Mouse (Mus musculus) hindbrain, embryonic 12.5 days (tissue): ENCODE results near the gene Flot2. TPM values are rescaled to one million over a fixed set of nuclear protein-coding genes. Genes with fewer than 3 reads are reported as not detected.
A peak's percentile ranks its signal among the peaks of the same experiment; 100 is the strongest.

Experiments used
- ATAC-seq: fragments of 200-750 bp; cut with Nextera tagmentation; 2 replicates; pipeline ENCODE4 v1.8.0; 2017; ENCODE audit warnings: moderate TSS enrichment; ENCODE audit not compliant: low FRiP score
- H3K27ac ChIP-seq: fragments of 300-500 bp; sonication (generic); 2 replicates; pipeline ENCODE4 v1.5.1; 2016; ENCODE audit warnings: mild to moderate bottlenecking
- H3K27me3 ChIP-seq: fragments of 300-500 bp; sonication (generic); 2 replicates; pipeline ENCODE4 v1.6.1; 2016; ENCODE audit warnings: mild to moderate bottlenecking
- H3K36me3 ChIP-seq: fragments of 300-500 bp; sonication (generic); 2 replicates; pipeline ENCODE4 v1.6.1; 2016; ENCODE audit warnings: mild to moderate bottlenecking
- H3K4me1 ChIP-seq: fragments of 300-500 bp; sonication (generic); 2 replicates; pipeline ENCODE4 v1.6.1; 2016
- H3K4me2 ChIP-seq: fragments of 300-500 bp; sonication (generic); replicated peaks from 2 replicates; pipeline ENCODE4 v1.6.1; 2016; ENCODE audit warnings: mild to moderate bottlenecking
- H3K4me3 ChIP-seq: fragments of 300-500 bp; sonication (generic); 2 replicates; pipeline ENCODE4 v1.5.1; 2016; ENCODE audit warnings: mild to moderate bottlenecking
- H3K9ac ChIP-seq: fragments of 300-500 bp; sonication (generic); 2 replicates; pipeline ENCODE4 v1.6.1; 2016; ENCODE audit warnings: mild to moderate bottlenecking, moderate library complexity
- H3K9me3 ChIP-seq: fragments of 300-500 bp; sonication (generic); replicated peaks from 2 replicates; pipeline ENCODE4 v1.6.1; 2016; ENCODE audit warnings: mild to moderate bottlenecking
- WGBS: fragments of 180-500 bp; shearing (Covaris S2); methylation state at CpG from one replicate; pipeline ENCODE4 v1.1.7; 2016; 5-methylcytosine and 5-hydroxymethylcytosine counted together
- polyA plus RNA-seq: library from polyadenylated mRNA; unstranded; fragments of >200 nt; fragmentation: Nextera tagmentation; extraction: Ambion mirVana; gene quantifications from 2 replicates; pipeline ENCODE4 v1.2.1, GENCODE M21; 2016

Flot2 gene
- polyA plus RNA-seq, result 65.2 and 73.2 TPM in 2 replicates

- H3K9ac ChIP-seq, result peak within 1 kb of the TSS; percentile 91
- peaks cover 18% of the 10 kb centered on the region for H3K36me3 ChIP-seq
- WGBS, result 2% methylated on average over 49 of the region's 55 CpGs
- peak within 1 kb of the TSS; percentile 85 for H3K4me3 ChIP-seq
- ATAC-seq, result peak; percentile 88
- peak within 1 kb of the TSS; percentile 79 for H3K4me2 ChIP-seq
- H3K27me3 ChIP-seq, result no peaks in the 10 kb centered on the region
- no peaks in the 10 kb centered on the region for H3K9me3 ChIP-seq
- peak within 1 kb of the TSS; percentile 75 for H3K27ac ChIP-seq
- peaks cover 23% of the 10 kb centered on the region for H3K4me1 ChIP-seq
Observed at GRCm38 (mm10) chr11:78037831-78038752, at the start of gene Flot2. Gene Flot2, plus strand, starts transcription at chr11:78037931.

- H3K9ac ChIP-seq, result no peak overlapping the region
- ATAC-seq, result no peak
- H3K4me2 ChIP-seq, result no peak overlapping the region
- peaks cover 16% of the 10 kb centered on the region for H3K4me1 ChIP-seq
- H3K4me3 ChIP-seq, result no peak overlapping the region
- peaks cover 27% of the 10 kb centered on the region for H3K36me3 ChIP-seq
- WGBS, result 92% methylated on average over 13 of the region's 13 CpGs
- no peaks in the 10 kb centered on the region for H3K27me3 ChIP-seq
- H3K9me3 ChIP-seq, result no peaks in the 10 kb centered on the region
- no peak overlapping the region for H3K27ac ChIP-seq
Observed at GRCm38 (mm10) chr11:77989071-77989690, 48.5 kb upstream of the Flot2 start.

GRCm38 (mm10) chr11:77995556-77995955 is 42.2 kb upstream of the Flot2 start:
- Histone ChIP-seq H3K4me1 (no peaks in the 10 kb centered on the region), H3K27me3 (no peaks in the 10 kb centered on the region), H3K9ac (no peak overlapping the region), H3K9me3 (no peaks in the 10 kb centered on the region), H3K27ac (no peak overlapping the region), H3K4me2 (no peak overlapping the region), H3K36me3 (peaks cover 12% of the 10 kb centered on the region), H3K4me3 (no peak overlapping the region)
- no peak for ATAC-seq
- WGBS, result 93% methylated on average over 1 of the region's 1 CpGs

- 96% methylated on average over 5 of the region's 5 CpGs for WGBS
- H3K4me2 ChIP-seq, result no peak overlapping the region
- no peak overlapping the region for H3K4me3 ChIP-seq
- H3K9ac ChIP-seq, result no peak overlapping the region
- no peaks in the 10 kb centered on the region for H3K9me3 ChIP-seq
- H3K36me3 ChIP-seq, result peaks cover 56% of the 10 kb centered on the region
- H3K27me3 ChIP-seq, result no peaks in the 10 kb centered on the region
- H3K27ac ChIP-seq, result no peak overlapping the region
- H3K4me1 ChIP-seq, result peaks cover 4% of the 10 kb centered on the region; the same call in 1 of the 2 replicates
- ATAC-seq, result no peak
Observed at GRCm38 (mm10) chr11:78006446-78006845, 31.3 kb upstream of the Flot2 start.

GRCm38 (mm10) chr11:78019676-78020075 is 18.1 kb upstream of the Flot2 start:
- Histone ChIP-seq H3K27me3 (no peaks in the 10 kb centered on the region), H3K27ac (no peak overlapping the region), H3K4me2 (no peak overlapping the region), H3K36me3 (peaks cover 87% of the 10 kb centered on the region), H3K4me3 (no peak overlapping the region), H3K4me1 (no peaks in the 10 kb centered on the region), H3K9me3 (no peaks in the 10 kb centered on the region), H3K9ac (no peak overlapping the region)
- no peak for ATAC-seq
- 21% methylated on average over 4 of the region's 4 CpGs for WGBS

GRCm38 (mm10) chr11:78023607-78024006 is 14.1 kb upstream of the Flot2 start:
- Histone ChIP-seq H3K36me3 (peaks cover 85% of the 10 kb centered on the region), H3K9ac (no peak overlapping the region), H3K9me3 (no peaks in the 10 kb centered on the region), H3K4me3 (no peak overlapping the region), H3K27ac (no peak overlapping the region), H3K27me3 (no peaks in the 10 kb centered on the region), H3K4me2 (no peak overlapping the region), H3K4me1 (no peaks in the 10 kb centered on the region)
- 87% methylated on average over 8 of the region's 8 CpGs for WGBS
- ATAC-seq, result no peak

- no peak overlapping the region for H3K4me3 ChIP-seq
- peaks cover 56% of the 10 kb centered on the region for H3K36me3 ChIP-seq
- H3K9me3 ChIP-seq, result no peaks in the 10 kb centered on the region
- no peak for ATAC-seq
- H3K4me1 ChIP-seq, result peaks cover 17% of the 10 kb centered on the region
- WGBS, result 88% methylated on average over 8 of the region's 8 CpGs
- H3K4me2 ChIP-seq, result no peak overlapping the region
- no peak overlapping the region for H3K9ac ChIP-seq
- no peaks in the 10 kb centered on the region for H3K27me3 ChIP-seq
- no peak overlapping the region for H3K27ac ChIP-seq
Observed at GRCm38 (mm10) chr11:78029240-78029639, 8.5 kb upstream of the Flot2 start.

- H3K4me2 ChIP-seq, result no peak overlapping the region
- no peak for ATAC-seq
- no peaks in the 10 kb centered on the region for H3K27me3 ChIP-seq
- H3K4me1 ChIP-seq, result peaks cover 17% of the 10 kb centered on the region
- H3K4me3 ChIP-seq, result no peak overlapping the region
- no peaks in the 10 kb centered on the region for H3K9me3 ChIP-seq
- no peak overlapping the region for H3K27ac ChIP-seq
- H3K36me3 ChIP-seq, result peaks cover 48% of the 10 kb centered on the region
- WGBS, result 65% methylated on average over 2 of the region's 2 CpGs
- H3K9ac ChIP-seq, result no peak overlapping the region
Observed at GRCm38 (mm10) chr11:78030600-78030999, 7.1 kb upstream of the Flot2 start.

GRCm38 (mm10) chr11:78031389-78031788 is 6.3 kb upstream of the Flot2 start:
- peaks cover 40% of the 10 kb centered on the region for H3K36me3 ChIP-seq
- H3K9ac ChIP-seq, result no peak overlapping the region
- peak overlapping the region; percentile 85 for H3K4me2 ChIP-seq
- H3K27me3 ChIP-seq, result no peaks in the 10 kb centered on the region
- peak; percentile 4; the same call in 1 of the 2 replicates for ATAC-seq
- H3K9me3 ChIP-seq, result no peaks in the 10 kb centered on the region
- H3K27ac ChIP-seq, result peak overlapping the region; percentile 96; the same call in 1 of the 2 replicates
- WGBS, result 39% methylated on average over 6 of the region's 6 CpGs
- H3K4me1 ChIP-seq, result peaks cover 17% of the 10 kb centered on the region
- H3K4me3 ChIP-seq, result 0 out of 2 replicates have a peak overlapping the region, but pooled peaks have one; percentile 73

- peak within 1 kb of the TSS; percentile 85 for H3K4me2 ChIP-seq
- peak; percentile 91 for ATAC-seq
- H3K27ac ChIP-seq, result peak within 1 kb of the TSS; percentile 96
- H3K4me3 ChIP-seq, result peak within 1 kb of the TSS; percentile 73
- H3K9ac ChIP-seq, result peak within 1 kb of the TSS; percentile 85
- no peaks in the 10 kb centered on the region for H3K9me3 ChIP-seq
- no peaks in the 10 kb centered on the region for H3K27me3 ChIP-seq
- peaks cover 17% of the 10 kb centered on the region for H3K4me1 ChIP-seq
- under 1% methylated on average over 93 of the region's 96 CpGs for WGBS
- H3K36me3 ChIP-seq, result peaks cover 32% of the 10 kb centered on the region
Observed at GRCm38 (mm10) chr11:78031947-78032808, 5.6 kb upstream of the Flot2 start, which contains the start of gene Dhrs13. Gene Dhrs13, plus strand, starts transcription at chr11:78032280.

GRCm38 (mm10) chr11:78032809-78033195 is 4.9 kb upstream of the Flot2 start:
- peaks cover 23% of the 10 kb centered on the region for H3K4me1 ChIP-seq
- peak; percentile 9; the same call in 1 of the 2 replicates for ATAC-seq
- peak overlapping the region; percentile 85 for H3K9ac ChIP-seq
- H3K9me3 ChIP-seq, result no peaks in the 10 kb centered on the region
- 12% methylated on average over 5 of the region's 5 CpGs for WGBS
- H3K27ac ChIP-seq, result peak overlapping the region; percentile 96
- peak overlapping the region; percentile 73 for H3K4me3 ChIP-seq
- H3K4me2 ChIP-seq, result peak overlapping the region; percentile 85
- peaks cover 26% of the 10 kb centered on the region for H3K36me3 ChIP-seq
- H3K27me3 ChIP-seq, result no peaks in the 10 kb centered on the region
